Mouse (Mus musculus): ENCODE data around the gene Pltp.
"Not testable (repeated sequence)": the region's sequence is repeated elsewhere in the genome, so short reads cannot be mapped to it uniquely, and the experiment has no call there.

Gene Pltp

DNA sequence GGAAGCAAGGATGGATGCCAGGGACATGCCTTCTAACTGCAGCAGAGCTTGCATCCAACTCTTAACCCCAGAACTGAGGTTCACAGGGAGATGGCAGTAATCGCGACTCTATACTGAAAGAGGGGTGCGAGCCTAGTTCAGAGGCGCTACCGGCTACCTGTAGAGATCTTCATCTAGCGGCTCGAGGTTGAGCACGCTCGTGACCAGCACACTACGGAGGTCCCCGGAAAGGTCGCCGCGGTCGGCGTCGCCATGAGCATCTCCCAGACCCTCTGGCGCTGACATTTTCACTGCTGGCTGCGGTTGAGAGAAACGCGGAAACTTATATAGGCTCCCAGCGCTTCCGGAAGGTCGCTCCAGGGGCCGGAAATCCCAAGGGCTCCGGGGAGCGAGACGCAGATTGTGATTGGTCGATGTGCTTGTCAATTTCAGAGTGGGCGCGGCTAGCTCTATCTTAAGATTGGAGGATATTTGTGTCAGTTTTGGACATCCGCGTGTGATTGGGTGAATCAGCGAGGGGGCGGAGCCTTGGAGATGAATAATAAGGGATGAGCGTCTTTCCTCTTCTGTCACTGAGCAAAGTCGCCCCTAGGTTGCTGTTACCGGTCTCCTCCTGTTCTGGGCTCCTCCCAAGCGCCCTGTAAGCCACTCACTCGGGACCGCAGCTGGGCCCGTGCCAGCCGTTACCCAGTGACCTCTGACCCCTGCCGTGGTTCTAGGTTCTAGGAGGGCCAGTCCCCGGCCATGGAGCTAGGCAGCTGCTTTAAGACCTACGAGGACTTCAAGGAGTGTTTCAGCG is 52.8 kb downstream of the Pltp start, which contains the start of the genes Acot8 and Zswim3:
Gene Acot8, minus strand, starts transcription at position 350 of the 799 bp plus-strand sequence.
Gene Zswim3, plus strand, starts transcription at position 566 of the 799 bp plus-strand sequence.
- DNase-seq (ENCODE audit: low spot score): peak; percentile 95

DNA sequence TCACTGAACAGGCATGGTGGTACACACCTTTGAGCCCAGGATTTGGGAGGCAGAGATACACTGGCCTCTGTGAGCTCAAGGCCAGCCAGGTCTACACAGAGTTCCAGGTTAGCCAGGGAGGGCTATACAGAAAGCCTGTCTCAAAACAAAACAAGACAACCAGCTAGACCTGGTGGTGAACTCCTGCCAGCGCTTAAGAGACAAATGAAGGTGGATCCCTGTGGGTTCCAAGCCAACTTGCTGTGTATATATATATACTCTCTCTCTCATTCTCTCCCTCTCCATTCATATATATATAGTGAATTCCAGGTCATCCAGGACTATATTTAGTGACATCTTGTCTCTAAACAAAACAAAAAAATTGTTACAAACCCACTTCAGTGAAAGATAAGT is 53.6 kb downstream of the Pltp start:
- DNase-seq (ENCODE audit: low spot score): no peak

DNA sequence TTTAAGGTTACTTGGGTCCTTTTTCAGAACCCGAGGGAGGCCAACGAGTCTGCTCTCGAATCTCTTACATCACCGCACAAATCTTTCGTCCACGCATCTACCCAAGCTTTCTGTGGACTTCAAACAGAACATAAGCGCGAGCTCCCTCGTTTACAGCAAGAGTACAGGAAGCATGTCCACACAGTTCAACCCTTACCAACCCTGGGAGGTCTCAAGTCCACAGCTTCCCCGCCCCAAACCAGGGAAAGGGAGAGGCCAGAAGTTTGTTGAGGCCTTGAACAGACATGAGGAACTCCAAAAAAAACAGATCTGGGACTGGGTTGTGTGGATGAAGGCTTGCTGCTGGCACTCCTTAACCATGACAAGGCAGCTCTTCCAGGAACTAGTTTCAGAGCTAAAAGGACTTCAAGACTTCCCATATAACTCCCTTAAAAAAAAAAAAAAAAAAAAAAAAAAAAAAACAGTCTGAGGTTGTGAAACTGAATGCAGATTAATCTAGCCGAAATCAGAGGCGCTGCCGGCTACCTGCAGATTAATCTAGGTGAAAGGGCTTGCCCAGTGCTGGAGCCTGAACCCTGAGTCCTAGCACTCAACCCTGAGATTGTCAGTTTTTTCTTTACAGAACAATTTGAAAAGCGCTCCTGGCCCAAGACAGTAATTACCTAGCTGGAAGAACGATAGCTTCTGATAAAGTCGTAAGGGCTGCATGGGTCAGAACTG is 54.1 kb downstream of the Pltp start:
- DNase-seq (ENCODE audit: low spot score): no peak

DNA sequence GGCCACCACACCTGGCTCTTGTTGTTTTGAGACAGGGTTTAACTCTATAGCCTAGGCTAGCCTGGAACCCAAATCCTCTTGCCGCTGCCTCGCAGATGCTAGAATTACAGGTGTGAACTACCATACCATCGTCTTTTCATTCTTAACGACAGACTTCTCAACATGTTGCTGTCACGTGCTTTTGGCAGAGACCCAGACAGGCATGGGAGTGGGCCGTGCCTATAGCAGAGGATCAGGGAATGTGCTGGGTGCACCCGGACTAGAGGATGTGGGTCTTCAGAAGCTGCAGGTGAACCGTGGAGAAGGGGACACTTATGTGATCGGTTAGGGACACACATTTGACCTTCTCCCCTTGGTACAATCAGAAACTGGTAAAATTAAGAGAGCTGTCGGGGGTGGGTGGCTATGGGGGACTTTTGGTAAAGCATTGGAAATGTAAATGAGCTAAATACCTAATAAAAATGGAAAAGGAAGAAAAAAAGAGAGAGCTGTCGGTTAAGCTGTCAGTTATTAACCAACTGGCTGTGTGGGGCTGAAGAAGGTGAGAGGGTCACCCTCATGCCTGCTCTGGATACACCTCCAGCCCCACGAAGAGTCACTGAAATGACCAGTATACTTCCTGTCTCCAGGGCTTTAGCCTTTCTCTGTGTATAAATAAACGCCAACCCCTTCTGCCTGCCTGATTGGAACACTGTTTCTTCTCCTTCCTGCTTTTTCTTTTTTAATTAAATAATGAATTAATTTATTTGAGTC is 57.1 kb downstream of the Pltp start:
- DNase-seq (ENCODE audit: low spot score): no peak

DNA sequence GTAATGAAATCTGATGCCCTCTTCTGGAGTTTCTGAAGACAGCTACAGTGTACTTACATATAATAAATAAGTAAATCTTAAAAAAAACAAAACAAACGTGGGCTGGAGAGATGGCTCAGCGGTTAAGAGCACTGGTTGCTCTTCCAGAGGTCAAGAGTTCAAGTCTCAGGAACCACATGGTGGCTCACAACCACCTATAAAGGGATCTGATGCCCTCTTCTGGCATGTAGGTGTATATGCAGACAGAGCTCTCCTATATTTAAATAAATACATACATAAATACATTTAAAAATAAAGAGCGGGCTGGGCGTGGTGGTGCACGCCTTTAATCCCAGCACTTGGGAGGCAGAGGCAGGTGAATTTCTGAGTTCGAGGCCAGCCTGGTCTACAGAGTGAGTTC is 59.0 kb downstream of the Pltp start:
- DNase-seq (ENCODE audit: low spot score): not testable (repeated sequence)

DNA sequence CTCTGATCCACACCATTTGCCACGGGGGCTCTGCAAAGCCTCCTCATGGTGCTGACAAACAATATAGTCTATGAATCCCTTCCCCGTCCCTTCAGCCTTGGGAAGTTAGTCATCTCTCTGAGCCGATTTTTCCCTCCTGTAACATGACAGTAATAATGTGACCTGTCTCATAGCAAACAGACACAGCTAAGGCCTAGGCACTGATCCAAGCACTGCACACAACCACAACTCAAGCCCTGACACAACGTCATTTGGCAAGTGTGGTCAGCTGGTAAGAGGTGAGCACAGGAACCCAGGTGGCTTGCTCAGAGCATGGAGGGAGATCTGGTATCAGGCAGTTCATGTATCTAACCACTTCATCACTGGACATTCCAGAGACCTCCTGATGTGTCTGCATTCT is 61.6 kb downstream of the Pltp start:
- no peak for DNase-seq (ENCODE audit: low spot score)

DNA sequence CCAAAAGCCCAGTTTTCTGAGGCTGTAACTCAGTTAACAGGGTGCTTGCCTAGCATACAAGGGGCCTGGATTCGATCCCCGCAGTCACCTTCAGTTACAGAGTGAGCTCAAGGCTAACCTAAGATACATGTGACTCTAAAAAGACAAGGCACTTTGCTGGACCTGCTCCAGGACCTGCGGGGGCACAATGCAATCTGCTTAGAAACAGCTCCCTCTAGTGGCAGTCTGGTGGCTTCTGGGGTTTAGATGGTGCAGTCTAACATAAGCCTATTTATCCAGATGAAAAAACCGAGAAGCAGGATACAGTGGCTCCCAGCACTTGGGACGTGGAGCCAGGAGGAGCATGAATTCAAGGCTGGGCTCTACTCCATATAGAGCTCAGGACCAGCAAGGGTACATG is 63.2 kb downstream of the Pltp start:
- peak; percentile 73 for DNase-seq (ENCODE audit: low spot score)

DNA sequence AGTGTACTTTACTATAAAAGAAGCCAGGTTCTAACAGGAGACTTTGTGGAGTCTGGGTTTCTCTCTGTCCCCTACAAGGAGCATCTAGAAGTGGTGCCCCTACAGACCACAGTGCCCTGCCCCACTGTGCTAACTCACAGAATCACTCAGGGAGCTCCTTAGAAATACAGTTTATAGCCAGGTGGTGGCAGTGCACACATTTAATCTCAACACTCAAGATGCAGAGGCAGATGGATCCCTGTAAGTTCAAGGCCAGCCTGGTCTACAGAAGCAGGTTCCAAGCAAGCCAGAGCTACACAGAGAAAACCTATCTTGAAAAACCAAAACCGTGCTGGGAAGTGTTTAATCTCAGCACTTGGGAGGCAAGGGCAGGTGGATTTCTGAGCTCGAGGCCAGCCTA is 63.7 kb downstream of the Pltp start:
- DNase-seq (ENCODE audit: low spot score): no peak

DNA sequence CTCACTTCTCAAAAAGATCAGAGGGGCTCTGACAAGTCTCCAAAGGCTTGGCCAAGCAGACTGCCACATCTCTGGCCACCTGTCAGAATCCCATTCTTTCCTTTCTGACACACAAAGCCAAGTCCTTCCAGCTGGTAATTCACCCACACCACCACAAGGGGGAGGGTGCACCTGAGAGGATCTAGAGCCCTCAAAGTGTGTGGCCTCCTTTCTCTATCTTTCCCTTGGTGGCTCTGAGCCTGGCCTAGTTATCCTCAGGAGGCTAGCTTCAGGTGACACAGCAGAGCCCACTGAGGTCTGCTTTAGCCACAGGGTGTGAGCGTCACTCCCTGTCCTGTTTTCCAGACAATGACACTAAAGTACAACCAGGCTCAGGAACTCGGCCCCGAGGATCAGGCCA is 64.3 kb downstream of the Pltp start:
- DNase-seq (ENCODE audit: low spot score): peak; percentile 34

DNA sequence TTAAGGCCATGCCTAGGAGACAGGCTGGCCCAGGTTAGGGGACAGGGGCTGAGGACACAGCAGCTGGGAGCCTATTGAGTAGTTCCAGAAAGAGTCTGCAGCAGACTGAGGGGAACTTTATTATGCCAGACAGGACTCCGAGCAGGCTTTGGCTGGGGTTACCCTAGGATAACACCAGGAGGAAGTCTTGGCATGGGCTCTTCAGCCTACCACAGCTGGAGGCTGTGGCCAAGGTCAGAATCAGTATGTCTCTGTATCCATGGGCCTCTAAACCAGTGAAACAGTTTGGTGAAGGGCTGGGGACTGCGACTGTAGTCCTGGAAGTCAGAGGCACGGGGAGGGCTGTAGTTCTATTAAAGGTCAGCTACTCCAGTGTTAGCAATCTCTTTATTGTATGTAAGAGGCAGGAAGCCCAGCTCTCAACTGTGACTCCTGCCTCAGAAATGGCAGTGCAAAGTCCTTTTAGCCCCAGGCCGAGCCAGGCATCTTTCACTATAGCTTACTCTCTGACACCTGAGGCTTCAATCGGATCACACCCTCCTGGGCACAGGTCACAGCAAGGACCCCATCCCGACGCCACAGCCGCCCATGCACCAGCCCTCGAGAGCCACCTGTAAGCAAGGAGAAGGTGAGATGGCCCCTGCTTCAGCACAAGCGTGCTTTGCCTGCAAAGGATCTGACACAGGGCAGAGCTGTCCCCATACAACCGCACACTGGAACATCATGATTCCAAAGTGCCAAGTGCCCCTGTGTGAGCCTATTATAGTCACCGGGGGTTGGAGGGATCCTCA is 64.9 kb downstream of the Pltp start:
- no peak for DNase-seq (ENCODE audit: low spot score)

DNA sequence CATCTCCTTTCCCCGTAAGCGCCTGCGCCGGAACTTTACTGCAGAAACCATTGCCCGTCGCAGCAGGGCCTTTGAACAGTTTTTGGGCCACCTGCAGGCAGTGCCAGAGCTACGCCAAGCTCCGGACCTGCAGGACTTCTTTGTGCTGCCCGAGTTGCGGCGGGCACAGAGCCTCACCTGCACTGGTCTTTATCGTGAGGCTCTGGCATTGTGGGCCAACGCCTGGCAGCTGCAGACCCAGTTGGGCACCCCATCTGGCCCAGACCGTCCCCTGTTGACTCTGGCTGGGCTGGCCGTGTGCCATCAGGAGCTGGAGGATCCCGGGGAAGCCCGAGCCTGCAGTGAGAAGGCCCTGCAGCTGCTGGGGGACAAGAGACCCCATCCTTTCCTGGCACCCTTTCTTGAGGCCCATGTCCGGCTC is 65.7 kb downstream of the Pltp start:
- DNase-seq (ENCODE audit: low spot score): no peak

DNA sequence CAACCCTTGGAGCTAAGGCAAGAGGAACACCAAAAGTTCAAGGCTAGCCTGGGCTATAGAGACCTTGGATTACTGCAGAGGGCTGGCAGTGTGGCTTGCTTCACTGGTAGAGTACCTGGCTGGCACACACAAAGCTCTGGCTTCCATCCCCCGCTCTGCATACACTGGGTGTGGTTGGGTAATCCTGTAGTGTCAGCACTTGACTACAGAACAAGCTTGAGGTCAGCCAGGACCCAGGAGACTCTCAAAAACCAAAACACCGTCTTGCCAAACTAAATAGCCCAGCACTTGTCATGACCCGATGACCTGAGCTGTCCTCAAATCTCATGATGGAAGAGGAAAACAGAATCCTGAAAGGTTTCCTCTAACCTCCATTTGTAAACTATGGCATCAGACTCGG is 67.1 kb downstream of the Pltp start:
- no peak for DNase-seq (ENCODE audit: low spot score)
